Mouse (Mus musculus) natural killer cell, adult 2 months (primary cell): Measurements from ENCODE around the gene Mon1a.

Experiments used
- DNase-seq, 2 experiments: peaks; one replicate each; pipeline ENCODE4 v3.0.0; 2022; ENCODE audit warnings: low spot score in 2 of 2

The Mon1a gene

GRCm38 (mm10) chr9:107908410-107909158 lies 20.6 kb downstream of the Mon1a start:
- no peak for DNase-seq

GRCm38 (mm10) chr9:107910025-107910769 lies 22.2 kb downstream of the Mon1a start:
- no peak for DNase-seq

DNA sequence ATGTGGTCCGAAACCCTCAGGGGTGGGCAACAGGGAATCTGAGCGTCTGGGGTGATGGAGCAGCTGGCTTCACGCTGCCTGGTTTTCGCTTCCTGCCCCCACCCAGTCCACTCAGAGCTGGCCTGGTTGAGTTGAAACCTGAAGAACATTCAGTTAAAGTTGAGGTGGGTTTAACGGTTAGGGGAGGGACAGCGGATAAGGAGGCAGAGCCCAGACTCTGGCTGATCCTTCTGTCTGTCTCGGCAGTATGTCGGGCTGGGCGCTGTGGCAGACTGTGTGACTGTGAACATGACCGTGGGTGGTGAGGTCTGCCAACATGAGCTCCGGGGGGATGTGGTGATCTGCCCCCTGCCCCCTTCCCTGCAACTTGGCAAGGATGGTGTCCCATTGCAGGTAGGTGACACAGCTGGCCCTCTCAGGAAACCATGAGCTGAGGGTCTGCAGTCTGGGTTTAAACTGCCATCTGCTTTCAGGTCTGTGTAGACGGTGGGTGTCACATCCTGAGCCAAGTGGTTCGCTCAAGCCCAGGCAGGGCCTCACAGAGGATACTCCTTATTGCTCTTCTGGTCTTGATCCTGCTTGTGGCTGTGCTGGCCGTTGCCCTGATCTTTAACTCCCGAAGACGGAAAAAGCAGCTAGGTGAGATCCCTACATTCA lies 26.9 kb downstream of the Mon1a start:
- DNase-seq: no peak

DNA sequence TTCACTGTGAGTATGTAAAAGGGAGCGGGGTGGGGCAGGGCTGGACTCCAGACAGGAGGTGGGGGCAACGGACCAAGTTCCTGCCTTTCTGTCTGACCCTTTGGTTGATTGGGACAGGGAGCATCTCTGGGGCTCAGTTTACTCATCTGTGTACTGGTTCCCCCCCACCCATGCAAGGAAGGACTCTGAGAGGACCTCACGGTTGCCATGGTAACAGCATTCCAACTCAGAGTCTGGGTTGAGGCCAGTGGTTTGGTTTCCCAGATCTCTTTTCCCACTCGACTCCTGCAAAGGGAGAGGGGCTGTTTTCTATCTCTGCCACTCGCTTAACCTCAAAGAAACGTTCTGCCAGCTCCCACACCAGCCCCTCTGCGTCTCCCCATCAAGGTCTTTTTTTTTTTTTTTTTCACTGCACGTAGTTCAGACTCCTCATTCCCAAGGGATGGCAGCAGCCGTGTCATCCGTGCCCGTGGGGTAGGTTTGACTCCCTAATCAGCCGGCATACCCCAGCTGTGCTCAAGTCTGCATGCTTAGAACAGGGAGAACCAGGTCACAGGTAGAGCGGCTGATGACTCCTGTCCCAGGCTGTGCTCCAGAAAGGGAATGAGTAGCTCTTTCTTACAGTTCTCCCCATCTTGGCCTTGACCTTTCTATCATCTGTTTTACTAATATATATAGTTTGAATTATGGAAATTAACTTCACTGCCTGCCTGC lies 30.1 kb downstream of the Mon1a start:
- no peak for DNase-seq

GRCm38 (mm10) chr9:107918884-107919283 lies 30.9 kb downstream of the Mon1a start:
- DNase-seq: no peak

DNA sequence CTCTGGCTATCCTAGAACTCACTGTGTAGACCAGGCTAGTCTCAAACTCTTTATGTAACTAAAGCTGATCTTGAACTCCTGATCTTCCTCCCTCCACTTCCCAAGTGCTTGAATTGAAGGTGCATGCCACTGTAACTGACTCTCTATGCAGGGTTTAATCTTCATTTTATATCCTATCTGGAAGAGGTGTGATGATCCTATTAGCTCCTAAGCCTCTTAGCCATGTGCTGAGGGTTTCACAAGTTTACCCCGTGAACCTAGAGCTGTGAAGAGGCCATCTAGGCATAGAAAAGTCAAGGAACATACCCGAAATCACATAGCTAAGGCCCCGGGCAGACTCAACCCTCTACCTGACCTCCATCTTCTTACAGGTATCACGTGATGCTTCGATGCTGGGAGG lies 31.5 kb downstream of the Mon1a start:
- no peak for DNase-seq

DNA sequence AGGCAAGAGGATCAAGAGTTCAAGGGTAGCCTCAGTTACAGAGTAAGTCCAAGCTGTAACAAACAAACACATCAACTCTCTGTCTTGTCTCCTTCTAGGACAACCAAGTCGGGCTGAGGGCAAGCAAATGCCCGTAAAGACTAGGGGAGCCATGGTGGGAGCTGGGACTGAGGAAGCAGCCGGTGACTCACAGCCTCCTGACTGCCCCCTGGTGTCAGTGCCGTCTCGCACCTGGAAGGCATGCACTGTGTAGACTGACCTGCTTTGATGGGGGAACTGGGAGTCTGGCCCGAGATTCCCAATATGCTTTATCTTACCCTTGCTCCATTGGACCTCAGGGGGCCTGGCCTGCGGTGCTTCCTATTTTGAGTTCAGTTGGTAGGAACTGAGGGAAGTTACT lies 35.1 kb downstream of the Mon1a start:
- no peak for DNase-seq

DNA sequence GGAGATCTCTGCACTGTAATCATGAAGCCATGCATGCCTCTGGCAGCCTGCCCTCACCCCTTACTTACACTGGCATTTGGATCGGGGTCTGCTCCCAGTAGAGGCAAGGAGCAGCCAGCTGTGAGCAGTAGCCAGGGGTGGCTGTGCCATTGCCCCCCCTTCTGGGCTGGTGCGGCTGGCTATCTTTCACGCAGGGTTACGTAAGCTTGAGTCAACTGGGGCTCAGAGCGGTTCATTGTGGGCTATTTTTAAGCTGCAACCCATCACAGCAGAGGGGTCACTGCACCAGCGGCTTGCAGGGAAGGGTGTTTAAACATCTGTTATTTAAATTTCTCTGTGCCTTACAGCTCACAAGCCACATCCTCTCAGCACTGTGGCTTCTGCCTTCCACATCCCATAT lies 36.0 kb downstream of the Mon1a start:
- DNase-seq: no peak

DNA sequence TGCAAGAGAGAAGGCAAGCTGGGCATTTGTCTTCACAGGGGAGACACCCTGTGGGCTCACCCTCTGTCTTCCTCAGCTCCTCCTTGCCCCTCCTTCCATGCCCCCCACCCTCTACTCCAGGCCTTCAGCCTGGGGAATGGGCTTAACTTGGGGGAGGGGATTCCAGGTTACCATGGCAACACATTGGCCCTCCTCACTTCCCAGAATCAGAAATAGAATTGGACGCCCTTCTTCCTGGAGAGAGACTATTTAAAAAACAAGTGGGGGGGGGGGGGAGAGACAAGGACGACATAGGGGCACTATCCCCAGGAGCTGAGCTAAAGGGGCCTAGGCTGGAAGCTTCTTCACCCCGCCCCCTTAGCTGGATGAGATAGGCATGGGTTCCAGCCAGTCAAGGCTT lies 37.3 kb downstream of the Mon1a start:
- no peak for DNase-seq

DNA sequence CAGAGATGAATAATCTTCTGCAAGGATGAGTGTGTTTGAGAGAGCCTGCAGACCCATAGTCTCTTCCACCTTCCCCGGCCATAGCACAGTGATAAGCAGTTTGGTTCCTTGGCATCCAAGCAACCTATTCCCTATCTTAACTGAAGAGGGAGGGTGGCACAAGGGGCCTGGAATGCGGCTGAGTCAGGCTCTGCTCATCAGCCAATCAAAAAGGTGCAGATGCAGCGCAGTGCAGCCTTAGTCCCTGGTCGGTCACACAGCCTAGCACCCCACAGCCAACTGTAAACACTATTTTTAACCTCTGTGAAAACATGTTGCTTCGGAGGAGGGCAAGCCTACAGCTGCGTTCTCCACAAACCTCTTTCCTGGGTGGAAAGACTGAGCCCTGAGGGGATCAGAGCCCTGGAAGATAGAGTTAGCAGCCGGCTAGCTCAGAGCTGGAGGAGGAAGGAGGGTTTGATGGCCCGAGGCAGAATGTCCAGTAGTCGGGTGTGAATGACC lies 39.0 kb downstream of the Mon1a start:
- DNase-seq: no peak

DNA sequence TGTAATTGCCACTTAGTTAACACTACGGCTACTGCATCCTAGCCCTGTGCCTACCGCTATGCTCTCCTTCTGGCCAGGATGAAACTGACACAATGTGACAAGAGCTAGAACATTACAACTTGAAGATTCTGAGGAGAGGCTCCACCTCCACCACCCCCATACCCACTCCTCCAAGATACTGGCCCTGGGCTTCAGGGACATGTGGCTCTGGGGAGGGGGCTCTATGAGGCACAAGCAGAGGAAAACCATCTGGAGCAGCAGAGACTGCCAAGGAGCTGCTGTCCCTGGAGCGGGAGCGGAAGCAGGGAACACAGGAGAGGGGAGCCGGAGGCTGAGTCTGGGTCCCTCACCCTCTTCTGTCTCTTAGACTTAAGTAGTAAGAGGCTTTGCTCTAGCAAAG lies 39.8 kb downstream of the Mon1a start:
- no peak for DNase-seq

GRCm38 (mm10) chr9:107928169-107928568 lies 40.2 kb downstream of the Mon1a start, which contains the start of gene Actl11:
Gene Actl11, plus strand, starts transcription at chr9:107928469.
- no peak for DNase-seq

DNA sequence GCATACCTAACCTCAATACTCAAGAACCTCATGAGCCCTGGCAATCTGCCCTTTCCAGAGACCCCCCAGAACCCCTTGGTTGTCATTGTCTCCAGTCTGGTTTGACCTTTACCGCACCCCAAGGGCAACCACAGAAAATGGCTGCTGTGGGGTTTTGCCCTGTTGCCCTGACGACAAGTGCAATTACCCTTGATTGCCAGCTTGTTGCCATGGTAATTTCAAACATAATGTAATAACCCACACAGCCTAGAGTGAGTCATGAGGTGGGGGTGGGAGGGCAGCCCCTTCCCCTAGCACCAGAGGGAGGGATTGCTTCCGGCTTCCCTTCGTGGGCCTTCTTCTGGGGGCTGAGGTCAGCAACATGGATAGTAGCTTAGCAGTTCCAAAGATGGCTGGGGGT lies 44.3 kb downstream of the Mon1a start:
- no peak for DNase-seq

DNA sequence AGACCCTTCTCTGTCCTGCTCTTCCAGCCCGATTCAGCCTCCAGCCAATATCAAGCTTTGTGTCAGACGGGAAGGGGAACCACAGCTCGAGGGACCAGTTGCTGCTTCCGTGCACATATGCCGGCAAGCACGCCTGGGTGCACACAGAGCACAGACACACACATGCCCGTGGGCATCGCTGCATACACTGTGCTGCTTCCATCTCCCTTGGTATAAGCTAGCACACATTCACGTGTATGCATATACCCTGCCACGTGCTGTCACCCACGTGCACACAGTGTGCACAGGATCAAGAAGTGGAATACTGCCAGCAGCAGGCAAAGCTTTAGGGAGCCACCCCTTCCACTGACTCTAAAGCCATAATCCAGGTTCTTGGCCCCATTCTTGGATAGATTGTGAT lies 46.2 kb downstream of the Mon1a start:
- DNase-seq: no peak

- no peak for DNase-seq
These were observed 47.4 kb downstream of the Mon1a start, which contains the start of gene Camkv for GRCm38 (mm10) chr9:107935374-107935773. Gene Camkv, plus strand, starts transcription at chr9:107935674.

GRCm38 (mm10) chr9:107935790-107936214 lies 47.9 kb downstream of the Mon1a start:
- peak in 1 of 2 experiments; percentile 13 for DNase-seq

DNA sequence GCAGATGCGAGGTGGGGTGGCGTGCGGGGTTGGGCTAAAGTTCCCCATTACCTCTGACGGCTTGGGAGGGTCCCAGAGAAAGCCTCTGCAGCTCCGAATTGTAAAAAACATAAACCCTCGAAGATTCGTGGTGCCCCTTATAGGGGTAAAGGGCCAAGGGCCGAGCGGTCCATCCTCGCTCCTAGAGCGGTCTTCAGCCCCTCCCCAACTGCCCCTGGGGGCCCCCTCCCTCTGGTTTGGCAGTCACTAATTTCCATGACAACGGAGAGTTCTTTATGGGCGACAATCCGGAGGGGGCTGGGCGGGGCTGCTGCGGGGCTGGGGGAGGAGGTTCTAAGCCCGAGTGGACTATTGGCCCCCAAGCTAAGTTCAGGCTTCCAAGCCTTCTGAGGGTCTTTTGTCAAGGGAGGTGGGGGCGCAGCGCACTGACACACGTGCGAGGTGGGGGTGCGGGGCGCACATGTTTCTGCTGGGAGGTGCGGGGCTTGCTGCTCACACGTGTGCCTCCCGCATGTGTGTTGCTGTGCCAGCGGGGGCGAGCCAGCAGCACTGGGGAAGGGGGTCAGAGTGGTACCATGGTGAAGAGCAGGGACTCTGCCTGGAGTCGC lies 48.4 kb downstream of the Mon1a start:
- no peak for DNase-seq

DNA sequence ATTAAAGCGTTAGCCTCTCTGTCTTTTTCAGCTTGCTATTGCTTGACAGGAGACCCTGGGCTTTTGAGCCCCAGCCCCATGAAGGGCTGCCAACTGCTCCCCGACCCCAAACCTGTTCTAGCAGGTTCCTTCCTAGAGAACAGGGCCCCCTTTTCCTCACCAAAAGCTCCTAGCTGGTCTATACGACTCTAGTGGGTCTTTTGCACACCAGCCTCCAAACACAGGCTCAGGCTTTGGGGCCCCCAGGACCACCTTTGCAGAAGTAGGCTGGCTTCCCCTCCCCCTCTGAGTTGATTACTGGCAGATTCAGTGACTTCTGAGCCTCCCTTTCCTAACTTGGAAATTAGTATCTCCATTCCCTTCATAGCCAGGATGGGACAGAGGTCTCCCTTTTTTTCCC lies 48.9 kb downstream of the Mon1a start:
- no peak for DNase-seq

DNA sequence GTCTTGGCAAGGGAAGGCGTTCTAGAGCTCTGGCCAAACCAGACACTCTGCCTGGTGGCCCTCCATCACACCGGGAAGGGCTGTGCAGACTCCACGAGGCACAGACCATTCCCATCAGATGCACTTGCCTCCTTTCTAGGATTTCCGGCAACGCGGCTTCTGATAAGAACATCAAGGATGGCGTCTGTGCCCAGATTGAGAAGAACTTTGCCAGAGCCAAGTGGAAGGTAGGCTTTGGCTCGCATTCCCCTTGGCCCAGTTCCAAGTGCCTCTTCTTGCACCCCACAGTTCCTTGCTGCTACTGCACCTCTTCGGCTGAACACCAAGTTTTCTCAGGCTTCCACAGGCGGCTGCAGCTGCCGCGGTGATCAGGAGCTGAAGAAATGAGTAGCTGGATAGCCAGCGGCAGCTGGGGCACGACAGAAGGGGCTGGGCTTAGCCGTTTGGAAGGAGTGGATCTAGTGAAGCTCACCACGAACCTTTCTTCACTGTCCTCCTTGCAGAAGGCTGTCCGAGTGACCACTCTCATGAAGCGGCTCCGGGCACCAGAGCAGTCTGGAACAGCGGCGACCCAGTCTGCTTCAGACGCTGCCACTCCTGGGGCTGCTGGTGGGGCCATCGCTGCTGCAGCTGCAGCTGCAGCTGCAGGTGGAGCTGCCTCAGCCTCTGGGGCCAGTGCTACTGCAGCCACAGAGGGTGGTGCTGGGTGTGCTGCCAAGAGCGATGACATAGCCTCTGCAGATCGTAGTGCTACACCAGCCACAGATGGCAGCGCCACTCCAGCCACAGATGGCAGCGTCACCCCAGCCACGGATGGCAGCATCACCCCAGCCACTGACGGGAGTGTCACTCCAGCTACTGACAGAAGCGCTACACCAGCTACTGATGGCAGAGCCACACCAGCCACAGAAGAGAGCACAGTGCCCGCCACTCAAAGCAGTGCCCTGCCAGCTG lies 59.6 kb downstream of the Mon1a start:
- DNase-seq: no peak
